Mouse (Mus musculus) heart, adult 2 months (tissue): ENCODE results near the gene Tmsb15b2. TPM values are rescaled to one million over a fixed set of nuclear protein-coding genes. Genes with fewer than 3 reads are reported as not detected.

Experiments used
- DNase-seq, 2 experiments: peaks; one replicate each; pipeline ENCODE4 v3.0.0; 2021
- H3K27ac ChIP-seq: fragments of 200-600 bp; 2 replicates; pipeline ENCODE4 v1.8.1; 2022
- H3K27me3 ChIP-seq: fragments of 200-500 bp; 2 replicates; pipeline ENCODE4 v1.6.1; 2012; ENCODE audit warnings: mild to moderate bottlenecking, low read length, inconsistent platforms, mixed read lengths; ENCODE audit not compliant: control insufficient read depth, insufficient read depth
- H3K36me3 ChIP-seq: fragments of 200-500 bp; 2 replicates; pipeline ENCODE4 v1.6.1; 2012; ENCODE audit warnings: low read length, inconsistent platforms; ENCODE audit not compliant: control insufficient read depth, insufficient read depth
- H3K4me1 ChIP-seq: fragments of 200-500 bp; 2 replicates; pipeline ENCODE4 v1.6.1; 2011; ENCODE audit warnings: low read length; ENCODE audit not compliant: control insufficient read depth, insufficient read depth
- H3K4me3 ChIP-seq: fragments of 200-600 bp; 2 replicates; pipeline ENCODE4 v1.8.1; 2022
- H3K79me2 ChIP-seq: fragments of 200-500 bp; replicated peaks from 2 replicates; pipeline ENCODE4 v1.6.1; 2012; ENCODE audit warnings: mild to moderate bottlenecking, inconsistent platforms, low read length, moderate library complexity, mixed read lengths; ENCODE audit not compliant: control insufficient read depth, insufficient read depth
- H3K9ac ChIP-seq: fragments of 200-500 bp; 2 replicates; pipeline ENCODE4 v1.6.1; 2012; ENCODE audit warnings: low read depth, mild to moderate bottlenecking, control low read depth, inconsistent platforms, low read length, mixed read lengths
- CTCF ChIP-seq: fragments of 200-600 bp; IDR thresholded peaks from 2 replicates; pipeline ENCODE4 v1.8.1; 2022; ENCODE audit warnings: antibody characterized with exemption, mild to moderate bottlenecking, moderate library complexity
- EP300 ChIP-seq: fragments of 200-500 bp; IDR thresholded peaks from 2 replicates; pipeline ENCODE4 v1.6.1; 2011; ENCODE audit warnings: low read depth, low read length, control low read depth; ENCODE audit not compliant: insufficient read depth
- POLR2A ChIP-seq: fragments of 200-500 bp; IDR thresholded peaks from 2 replicates; pipeline ENCODE4 v1.6.1; 2011; ENCODE audit warnings: mild to moderate bottlenecking, low read depth, low read length, control low read depth; ENCODE audit not compliant: insufficient read depth
- intact Hi-C: fragments of 180-260 bp; cut with DNase I; formaldehyde crosslinking; loops from one replicate; pipeline ENCODE4 v1.15.1; 2025
- polyA plus RNA-seq: library from polyadenylated mRNA; depleted of rRNA; stranded (reverse); fragments of >200 nt; gene quantifications from 2 replicates; pipeline ENCODE4 v1.2.3, GENCODE M21; 2012; rRNA removed
- total RNA-seq, 2 experiments: library from RNA; stranded (reverse); gene quantifications; 2 replicates each; pipeline ENCODE4 v1.2.3; 2021

Gene Tmsb15b2
- total and polyA plus RNA-seq, 3 experiments: 0.77 to 1.4 TPM; not detected in 1

DNA sequence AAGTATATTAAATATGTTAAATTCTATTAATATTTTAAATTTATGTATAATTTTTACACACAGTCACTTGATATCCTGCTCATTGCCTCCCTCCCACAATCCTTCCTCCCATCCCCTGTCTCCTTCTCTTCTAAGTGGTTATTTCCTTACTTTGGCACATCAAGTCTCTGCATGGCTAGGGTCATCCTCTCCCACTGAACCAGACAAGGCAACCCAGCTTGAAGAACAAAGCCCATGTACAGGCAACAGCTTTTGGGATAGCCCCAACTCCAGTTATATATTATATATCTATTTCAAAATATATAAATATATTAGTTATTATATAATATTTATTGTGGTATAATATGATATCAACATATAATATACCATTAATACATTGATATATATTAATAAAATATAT lies 49.4 kb downstream of the Tmsb15b2 start:
- Histone ChIP-seq H3K4me1 (no peaks in the 10 kb centered on the region), H3K36me3 (no peaks in the 10 kb centered on the region), H3K27ac (no peak overlapping the region), H3K4me3 (no peak overlapping the region), H3K27me3 (no peaks in the 10 kb centered on the region), H3K79me2 (no peaks in the 10 kb centered on the region), H3K9ac (no peak overlapping the region)
- TF ChIP-seq EP300: no peak
- TF ChIP-seq POLR2A: no peak
- TF ChIP-seq CTCF: no peak
- intact Hi-C loops: no loop called here
- no peak for DNase-seq

Other genes starting within 250 kb of the Tmsb15b2 start
- 10 to 100 TPM; 76.0 to 90.4 TPM for gene Morf4l2, start 231.8 kb downstream of the Tmsb15b2 start, total RNA-seq
- 27.5 and 60.8 TPM in 2 replicates for gene Morf4l2, start 231.8 kb downstream of the Tmsb15b2 start, polyA plus RNA-seq
- not detected for gene Glra4, start 195.4 kb downstream of the Tmsb15b2 start, total RNA-seq
- gene Glra4, start 195.4 kb downstream of the Tmsb15b2 start, polyA plus RNA-seq: not detected in 2 replicates
- gene Plp1, start 152.8 kb downstream of the Tmsb15b2 start, total RNA-seq: 1 to 10 TPM; 3.2 to 3.6 TPM
- gene Plp1, start 152.8 kb downstream of the Tmsb15b2 start, polyA plus RNA-seq: 7.3 and 11.2 TPM in 2 replicates
- under 1 TPM; 0.07 to 0.26 TPM for gene Rab9b, start 106.7 kb downstream of the Tmsb15b2 start, total RNA-seq
- 0.14 and 0.20 TPM in 2 replicates for gene Rab9b, start 106.7 kb downstream of the Tmsb15b2 start, polyA plus RNA-seq
- not detected for gene H2bfm, start 48.2 kb downstream of the Tmsb15b2 start, total RNA-seq
- not detected in 2 replicates for gene H2bfm, start 48.2 kb downstream of the Tmsb15b2 start, polyA plus RNA-seq
- gene Tmsb15l, start 1.4 kb upstream of the Tmsb15b2 start, total RNA-seq: not detected
- 0.23 and 0.41 TPM in 2 replicates for gene Tmsb15l, start 1.4 kb upstream of the Tmsb15b2 start, polyA plus RNA-seq
- gene Tmsb15b1, start 1.4 kb upstream of the Tmsb15b2 start, total RNA-seq: not detected
- gene Tmsb15b1, start 1.4 kb upstream of the Tmsb15b2 start, polyA plus RNA-seq: not detected in 2 replicates
- under 1 TPM; 0.18 TPM for gene Zcchc18, start 17.7 kb upstream of the Tmsb15b2 start, total RNA-seq
- 0.27 and 0.38 TPM in 2 replicates for gene Zcchc18, start 17.7 kb upstream of the Tmsb15b2 start, polyA plus RNA-seq
- 1 to 10 TPM; 3.1 to 3.2 TPM for gene Slc25a53, start 62.8 kb upstream of the Tmsb15b2 start, total RNA-seq
- 2.0 and 2.2 TPM in 2 replicates for gene Slc25a53, start 62.8 kb upstream of the Tmsb15b2 start, polyA plus RNA-seq
- 1 to 10 TPM; 3.9 to 5.2 TPM for gene Fam199x, start 74.1 kb upstream of the Tmsb15b2 start, total RNA-seq
- gene Fam199x, start 74.1 kb upstream of the Tmsb15b2 start, polyA plus RNA-seq: 0.53 and 1.1 TPM in 2 replicates
- not detected for gene Esx1, start 146.6 kb upstream of the Tmsb15b2 start, total RNA-seq
- gene Esx1, start 146.6 kb upstream of the Tmsb15b2 start, polyA plus RNA-seq: not detected in 2 replicates